Mouse (Mus musculus) liver, embryonic 14.5 days (tissue): ENCODE measurements at regions not wholly inside any gene's neighbourhood (a gene's known extent, or its start where the extent isn't known, plus 50 kb on each side); places are given as distances from the start of the nearest gene placed in this dataset.

Experiments
- ATAC-seq: fragments of 200-750 bp; cut with Nextera tagmentation; 2 replicates; pipeline ENCODE4 v1.8.0; 2017; ENCODE audit warnings: moderate number of reproducible peaks, mild to moderate bottlenecking, moderate library complexity; ENCODE audit not compliant: insufficient read depth
- DNase-seq, 3 experiments: peaks; one replicate each; pipeline ENCODE4 v3.0.0-alpha.2; 2012 to 2013; ENCODE audit warnings: low read depth in 3 of 3, low spot score in 3 of 3
- H3K27ac ChIP-seq: fragments of 300-500 bp; sonication (generic); 2 replicates; pipeline ENCODE4 v1.5.1; 2014; ENCODE audit warnings: moderate library complexity, mild to moderate bottlenecking, control low read depth, inconsistent platforms
- H3K27me3 ChIP-seq: fragments of 300-500 bp; sonication (generic); 2 replicates; pipeline ENCODE4 v1.6.1; 2014; ENCODE audit warnings: mild to moderate bottlenecking, low read length, moderate library complexity; ENCODE audit not compliant: control insufficient read depth, insufficient read depth
- H3K36me3 ChIP-seq: fragments of 300-500 bp; sonication (generic); replicated peaks from 2 replicates; pipeline ENCODE4 v1.6.1; 2014; ENCODE audit warnings: low read depth; ENCODE audit not compliant: control insufficient read depth, insufficient read depth
- H3K4me1 ChIP-seq, 2 experiments: fragments of 200-500 bp in 1 of 2; fragments of 300-500 bp in 1 of 2; sonication (generic) in 1 of 2; replicated peaks; 2 replicates each; pipeline ENCODE4 v1.6.1; 2012 to 2014; ENCODE audit warnings: antibody characterized with exemption in 1 of 2, inconsistent platforms in 1 of 2, low read length in 1 of 2; ENCODE audit not compliant: control insufficient read depth in 2 of 2, insufficient read depth in 2 of 2
- H3K4me2 ChIP-seq: fragments of 300-500 bp; sonication (generic); 2 replicates; pipeline ENCODE4 v1.6.1; 2014; ENCODE audit warnings: low read depth, mild to moderate bottlenecking, control low read depth, moderate library complexity
- H3K4me3 ChIP-seq, 2 experiments: fragments of 200-500 bp in 1 of 2; fragments of 300-500 bp in 1 of 2; sonication (generic) in 1 of 2; 2 replicates each; pipeline ENCODE4 v1.5.1; 2012 to 2014; ENCODE audit warnings: low read depth in 2 of 2, low read length in 2 of 2, mild to moderate bottlenecking in 2 of 2, control low read depth in 1 of 2, inconsistent platforms in 1 of 2, moderate library complexity in 1 of 2; ENCODE audit not compliant: insufficient read depth in 1 of 2
- H3K9ac ChIP-seq: fragments of 300-500 bp; sonication (generic); replicated peaks from 2 replicates; pipeline ENCODE4 v1.6.1; 2014; ENCODE audit warnings: mild to moderate bottlenecking, control low read depth, moderate library complexity
- H3K9me3 ChIP-seq: fragments of 300-500 bp; sonication (generic); 2 replicates; pipeline ENCODE4 v1.6.1; 2016; ENCODE audit warnings: low read length, mixed read lengths; ENCODE audit not compliant: control insufficient read depth
- CTCF ChIP-seq: IDR thresholded peaks from 2 replicates; pipeline ENCODE4 v1.5.1; 2016; ENCODE audit warnings: antibody characterized with exemption, low read depth, control low read depth
- EP300 ChIP-seq: IDR thresholded peaks from 2 replicates; pipeline ENCODE4 v1.6.1; 2016; ENCODE audit warnings: antibody characterized with exemption, low read depth
- WGBS: fragments of 180-500 bp; shearing (Covaris S2); extraction: QIAGEN DNeasy Blood & Tissue Kit; methylation state at CpG from one replicate; pipeline ENCODE4 v1.1.7; 2014; ENCODE audit not compliant: insufficient replicate concordance; 5-methylcytosine and 5-hydroxymethylcytosine counted together

DNA sequence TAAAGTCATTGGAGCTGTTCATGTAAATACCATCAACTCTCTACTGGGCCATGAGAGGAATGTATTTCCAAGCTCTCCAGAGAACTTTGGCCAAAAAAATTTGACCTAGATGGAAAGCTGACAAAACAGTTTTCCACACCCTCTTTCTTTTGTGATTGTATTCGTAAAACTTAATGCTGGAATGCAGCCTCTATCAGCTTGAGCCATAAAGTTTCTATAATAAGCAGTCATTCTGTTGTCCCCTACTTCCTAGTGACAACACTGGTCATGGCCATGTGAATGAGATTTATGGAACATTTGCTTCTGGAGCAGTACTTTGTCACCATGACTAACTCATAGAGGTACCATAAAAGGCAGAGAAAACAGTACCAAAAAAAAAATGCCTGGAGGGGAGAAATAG, 805.0 kb upstream of the Lrrc6 start:
- Histone ChIP-seq H3K4me1 (no peaks in the 10 kb centered on the region), H3K36me3 (no peaks in the 10 kb centered on the region), H3K4me2 (no peak overlapping the region), H3K9me3 (no peaks in the 10 kb centered on the region), H3K4me3 (no peak overlapping the region), H3K27me3 (no peaks in the 10 kb centered on the region), H3K27ac (no peak overlapping the region), H3K9ac (no peak overlapping the region)
- DNase-seq (no peak), ATAC-seq (no peak)
- TF ChIP-seq EP300, result no peak
- WGBS, result 45% methylated on average over 1 of the region's 1 CpGs

DNA sequence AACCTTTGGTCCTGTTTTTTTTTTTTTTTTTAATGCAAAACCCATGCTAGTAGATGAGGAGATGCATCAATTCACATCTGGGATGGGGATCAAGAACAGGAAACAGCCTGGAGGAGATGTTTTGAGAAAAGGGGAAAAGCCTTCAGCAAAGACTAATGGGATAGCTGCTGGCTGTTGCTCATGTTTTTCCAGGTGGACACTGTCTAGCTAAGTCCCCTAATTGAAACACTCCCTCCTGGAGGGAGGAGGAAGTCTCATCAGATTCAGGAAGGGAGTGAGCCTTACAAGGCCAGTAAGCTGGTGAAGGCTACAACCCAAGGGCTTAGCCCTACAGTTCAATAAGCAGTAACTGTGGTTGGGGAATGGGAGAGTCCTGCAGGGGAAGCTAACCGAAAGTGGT, 803.1 kb upstream of the Lrrc6 start:
- no peak for TF ChIP-seq CTCF
- no peak for TF ChIP-seq EP300
- WGBS, result 36% methylated on average over 1 of the region's 1 CpGs
- Histone ChIP-seq H3K4me2 (no peak overlapping the region), H3K36me3 (no peaks in the 10 kb centered on the region), H3K9me3 (no peaks in the 10 kb centered on the region), H3K4me1 (no peaks in the 10 kb centered on the region), H3K4me3 (no peak overlapping the region), H3K27me3 (no peaks in the 10 kb centered on the region), H3K27ac (no peak overlapping the region), H3K9ac (no peak overlapping the region)
- DNase-seq, result no peak
- no peak for ATAC-seq

DNA sequence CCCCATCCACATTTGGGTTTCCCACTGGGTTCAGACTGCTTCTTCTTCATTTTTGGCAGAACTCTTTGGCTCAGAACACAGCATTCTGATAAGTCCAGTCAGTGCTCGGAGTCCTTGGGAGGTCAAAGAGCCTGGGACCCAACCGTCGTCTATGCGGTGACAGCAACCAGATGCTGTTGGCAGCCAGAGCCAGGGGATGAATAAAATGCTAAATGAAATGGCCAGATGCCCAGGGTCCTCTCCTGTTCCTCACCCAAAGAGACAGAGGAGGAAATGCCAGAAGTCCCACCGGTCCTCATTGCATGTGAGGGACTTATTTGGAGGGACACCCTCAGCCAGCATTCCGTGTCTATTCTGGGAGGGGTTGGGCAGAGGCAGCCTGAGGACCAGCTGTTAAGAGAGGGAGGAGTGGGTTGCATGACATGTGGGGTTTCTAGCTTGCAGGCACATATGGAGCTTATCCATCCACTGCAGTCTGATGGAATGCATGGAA, 801.2 kb upstream of the Lrrc6 start:
- ATAC-seq, result no peak
- Histone ChIP-seq H3K4me3 (no peak overlapping the region), H3K4me1 (no peaks in the 10 kb centered on the region), H3K9me3 (no peaks in the 10 kb centered on the region), H3K27me3 (no peaks in the 10 kb centered on the region), H3K36me3 (no peaks in the 10 kb centered on the region), H3K4me2 (no peak overlapping the region), H3K27ac (no peak overlapping the region), H3K9ac (no peak overlapping the region)
- WGBS, result 71% methylated on average over 6 of the region's 6 CpGs
- no peak for DNase-seq
- TF ChIP-seq CTCF (no peak), EP300 (no peak)

DNA sequence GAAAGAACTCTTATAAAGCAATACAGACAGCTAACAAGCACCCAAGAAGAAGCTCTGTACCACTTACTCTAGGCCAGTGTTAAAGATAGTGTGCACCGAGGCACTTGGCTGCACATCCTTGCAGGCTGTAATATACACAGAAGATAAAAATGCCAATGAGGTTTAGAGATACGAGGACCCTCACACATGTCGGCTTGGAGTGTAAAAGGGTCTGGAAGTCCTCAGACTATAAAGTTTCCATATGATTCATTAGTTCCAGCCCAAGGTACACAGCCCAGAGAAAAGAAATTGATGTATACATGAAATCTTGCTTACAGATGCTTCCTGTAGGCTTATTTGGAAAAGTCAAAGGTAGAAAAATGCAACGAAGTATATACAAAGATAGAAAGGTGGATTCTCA, 800.3 kb upstream of the Lrrc6 start:
- Histone ChIP-seq H3K27ac (no peak overlapping the region), H3K27me3 (no peaks in the 10 kb centered on the region)
- 49% methylated on average over 4 of the region's 4 CpGs for WGBS

DNA sequence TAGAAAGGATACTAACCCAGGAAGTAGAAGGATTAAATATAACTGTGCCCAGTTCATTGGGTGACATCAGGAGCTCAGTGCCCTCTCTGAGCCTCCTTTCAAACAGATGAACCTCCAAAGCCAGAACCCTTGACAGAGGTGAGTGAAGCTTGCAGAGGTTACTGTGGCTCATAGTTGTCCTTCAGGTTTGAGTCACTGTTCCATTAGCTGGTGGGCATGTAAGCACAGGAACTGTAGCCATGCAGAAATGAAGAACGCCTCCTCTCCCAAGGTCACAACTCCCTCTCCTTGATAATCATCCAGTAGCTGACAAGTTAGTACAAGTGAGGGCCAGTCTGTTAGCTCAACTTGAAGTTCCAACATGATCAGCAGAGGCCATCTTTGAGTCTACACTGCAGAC, 794.1 kb upstream of the Lrrc6 start:
- H3K4me2 ChIP-seq, result no peak overlapping the region
- H3K27ac ChIP-seq, result no peak overlapping the region
- TF ChIP-seq CTCF (no peak), EP300 (no peak)
- 0 out of 4 replicates have a peak, but pooled peaks cover 0 to 3% of the 10 kb centered on the region in 2 experiments for H3K4me1 ChIP-seq
- no peaks in the 10 kb centered on the region for H3K27me3 ChIP-seq
- H3K9me3 ChIP-seq, result no peaks in the 10 kb centered on the region
- no peak for DNase-seq
- H3K36me3 ChIP-seq, result no peaks in the 10 kb centered on the region
- ATAC-seq, result no peak
- 58% methylated on average over 1 of the region's 1 CpGs for WGBS
- H3K4me3 ChIP-seq, result no peak overlapping the region
- H3K9ac ChIP-seq, result no peak overlapping the region

More for the DNA sequence above, 800.3 kb upstream of the Lrrc6 start:
- no peak overlapping the region for H3K9ac ChIP-seq
- H3K9me3 ChIP-seq, result no peaks in the 10 kb centered on the region
- no peak overlapping the region for H3K4me3 ChIP-seq
- ATAC-seq (no peak), DNase-seq (no peak)
- H3K4me2 ChIP-seq, result no peak overlapping the region
- H3K36me3 ChIP-seq, result no peaks in the 10 kb centered on the region
- TF ChIP-seq EP300 (no peak), CTCF (no peak)
- no peaks in the 10 kb centered on the region for H3K4me1 ChIP-seq
